Mouse (Mus musculus) heart, postnatal 25 days (tissue): ENCODE measurements around the gene Dnah7a. TPM values are rescaled to one million over a fixed set of nuclear protein-coding genes. Genes with fewer than 3 reads are reported as not detected.
"Not testable (repeated sequence)": the region's sequence is repeated elsewhere in the genome, so short reads cannot be mapped to it uniquely, and the experiment has no call there.

ENCODE experiments used
- DNase-seq: peaks from one replicate; pipeline ENCODE4 v3.0.0; 2022; ENCODE audit warnings: low spot score
- intact Hi-C: fragments of 180-260 bp; cut with DNase I; formaldehyde crosslinking; loops from one replicate; pipeline ENCODE4 v1.15.1; 2025
- total RNA-seq, 2 experiments: library from RNA; stranded (reverse); gene quantifications; 2 replicates each; pipeline ENCODE4 v1.2.3; 2021

Gene Dnah7a
- not detected for total RNA-seq

DNA sequence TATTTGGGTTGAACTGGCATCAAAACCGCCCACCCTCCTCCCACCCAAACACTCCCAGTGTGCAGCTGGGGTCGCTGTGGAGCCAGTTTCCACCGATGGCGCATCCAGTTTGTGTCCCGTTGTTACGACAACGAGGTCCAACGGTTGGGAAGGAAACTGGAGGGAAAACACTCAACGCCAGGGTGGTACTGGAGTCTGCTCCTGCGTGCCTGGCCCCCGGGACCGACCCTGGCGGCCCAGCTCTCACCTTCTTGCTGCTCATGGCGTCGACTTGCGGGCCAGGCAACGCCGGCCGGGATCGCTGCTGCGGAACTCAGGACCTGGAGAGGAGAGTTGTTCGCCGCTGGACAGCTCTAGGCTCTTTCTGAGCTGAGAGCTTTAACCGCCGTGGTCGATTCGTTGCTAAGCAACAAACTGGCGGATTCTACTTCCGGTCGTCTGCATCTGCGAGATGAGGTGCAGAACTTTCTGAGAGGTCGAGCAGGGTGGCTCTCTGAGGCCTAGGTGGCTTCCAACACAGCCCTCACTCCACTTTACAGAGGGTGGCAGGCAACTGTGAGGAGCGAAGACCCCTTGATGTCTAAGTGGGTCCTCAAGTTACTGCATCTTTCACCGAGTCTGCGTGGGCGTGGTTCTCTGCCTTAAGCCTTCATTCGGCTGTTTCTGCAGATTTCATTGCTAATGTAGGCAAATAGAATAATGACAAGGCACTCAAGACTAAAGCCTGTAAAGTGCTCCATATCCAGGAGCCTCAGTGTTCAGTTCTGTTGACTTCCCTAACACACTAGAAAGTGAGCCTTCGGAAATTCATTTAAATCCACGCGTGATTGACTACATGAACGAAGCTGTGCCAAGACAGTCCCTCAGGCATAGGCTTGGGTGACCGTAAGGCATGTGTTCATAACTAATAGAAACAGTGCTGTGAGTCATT is at the start of gene Dnah7a:
TSS of gene Dnah7a (minus strand) at position 354 of the 931 bp plus-strand sequence.
- DNase-seq, result peak; percentile 2
- intact Hi-C loops, result no loop called here

DNA sequence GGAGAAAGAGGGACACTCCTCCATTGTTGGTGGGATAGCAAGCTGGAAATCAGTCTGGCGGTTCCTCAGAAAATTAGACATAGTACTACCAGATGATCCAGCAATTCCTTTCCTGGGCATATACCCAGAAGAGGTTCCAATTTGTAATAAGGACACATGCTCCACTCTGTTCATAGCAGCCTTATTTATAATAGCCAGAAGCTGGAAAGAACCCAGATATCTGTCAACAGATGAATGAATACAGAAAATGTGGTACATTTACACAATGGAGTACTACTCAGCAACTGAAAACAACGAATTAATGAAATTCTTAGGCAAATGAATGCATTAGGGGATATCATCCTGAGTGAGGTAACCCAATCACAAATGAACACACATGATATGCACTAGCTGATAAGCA is 46.9 kb upstream of the Dnah7a start:
- intact Hi-C loops, DNase-seq: not testable (repeated sequence)

DNA sequence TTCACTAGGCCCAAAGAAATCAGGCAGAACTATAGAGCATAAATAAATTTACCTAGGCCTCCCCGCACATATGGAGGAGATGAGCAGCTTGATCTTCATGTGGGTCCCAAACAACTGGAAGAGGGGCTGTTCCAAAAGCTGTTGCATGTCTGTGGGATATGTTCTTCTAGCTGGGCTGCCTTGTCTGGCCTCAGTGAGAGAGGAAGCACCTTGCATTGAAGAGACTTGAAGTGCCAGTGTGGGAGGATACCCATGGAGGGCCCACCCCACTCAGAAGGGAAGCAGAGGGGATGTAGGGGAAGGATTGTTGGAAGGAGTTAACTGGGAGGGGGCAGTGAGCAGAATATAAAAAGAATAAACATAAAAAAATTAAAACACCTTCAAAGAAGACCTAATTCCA is 44.6 kb upstream of the Dnah7a start:
- DNase-seq, result no peak
- intact Hi-C loops, result no loop called here

DNA sequence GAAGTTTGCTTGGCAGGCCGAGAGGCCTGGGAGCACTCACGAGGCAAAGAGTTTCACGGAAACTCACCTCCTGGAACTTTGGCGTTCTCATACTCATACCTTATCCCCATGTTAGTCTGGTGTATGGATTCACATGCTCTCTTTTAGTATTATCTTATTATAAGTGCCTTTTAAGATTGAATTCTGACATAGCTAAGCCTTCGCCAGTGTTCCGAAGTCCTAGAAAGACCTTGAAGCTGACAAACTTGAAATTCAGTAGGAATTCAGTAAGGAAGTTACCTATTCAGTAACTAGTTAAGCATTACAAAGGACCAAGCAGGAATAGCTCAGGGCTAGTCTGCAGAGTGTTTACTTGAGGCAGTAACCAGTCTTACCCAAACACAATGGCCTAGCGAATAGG is 44.1 kb upstream of the Dnah7a start:
- DNase-seq, intact Hi-C loops: not testable (repeated sequence)

DNA sequence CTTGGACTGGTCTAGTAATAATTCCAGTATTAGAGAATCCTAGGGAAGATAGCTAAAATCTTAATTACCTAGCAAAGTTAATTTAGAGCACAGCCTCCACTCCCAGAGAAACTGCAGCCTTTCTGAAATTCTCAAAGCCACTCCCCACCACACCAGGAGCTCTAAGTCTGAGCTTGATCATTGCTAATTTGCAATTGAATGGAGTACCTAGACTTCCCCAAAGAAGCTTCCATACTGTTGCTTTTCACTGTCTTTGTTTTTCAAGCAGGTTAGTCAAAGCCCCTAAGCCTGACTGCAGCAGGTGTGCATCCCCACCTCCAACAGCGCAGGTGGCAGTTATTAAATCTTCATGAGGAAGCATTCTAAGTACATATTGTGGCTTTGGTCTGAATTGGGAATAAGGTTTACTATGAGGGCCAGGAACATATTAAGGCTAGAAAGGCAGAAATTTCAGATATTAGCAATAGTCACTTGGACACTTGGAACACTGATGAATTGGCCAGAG is 43.3 kb upstream of the Dnah7a start:
- intact Hi-C loops, DNase-seq: not testable (repeated sequence)

DNA sequence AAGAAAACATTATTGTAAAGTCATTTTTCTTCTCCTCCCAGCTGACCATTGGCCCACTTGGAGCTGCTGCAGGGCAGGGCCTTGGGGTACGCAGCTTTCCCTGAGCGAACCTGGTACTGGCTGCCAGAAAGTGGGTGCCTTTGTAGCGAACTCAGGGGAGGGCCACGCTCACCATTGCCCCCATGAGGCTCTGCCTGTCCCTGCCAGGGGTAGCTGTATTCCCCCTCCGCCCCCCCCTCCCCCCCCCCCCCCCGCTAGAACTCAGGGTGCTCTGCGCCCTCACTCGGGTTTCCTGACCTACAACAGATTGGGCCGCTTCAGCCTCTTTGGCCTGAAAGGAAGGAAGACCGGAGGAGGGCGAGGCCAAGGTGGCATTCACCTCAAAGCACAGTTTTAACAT is 42.0 kb upstream of the Dnah7a start:
- DNase-seq, result no peak
- intact Hi-C loops, result no loop called here

DNA sequence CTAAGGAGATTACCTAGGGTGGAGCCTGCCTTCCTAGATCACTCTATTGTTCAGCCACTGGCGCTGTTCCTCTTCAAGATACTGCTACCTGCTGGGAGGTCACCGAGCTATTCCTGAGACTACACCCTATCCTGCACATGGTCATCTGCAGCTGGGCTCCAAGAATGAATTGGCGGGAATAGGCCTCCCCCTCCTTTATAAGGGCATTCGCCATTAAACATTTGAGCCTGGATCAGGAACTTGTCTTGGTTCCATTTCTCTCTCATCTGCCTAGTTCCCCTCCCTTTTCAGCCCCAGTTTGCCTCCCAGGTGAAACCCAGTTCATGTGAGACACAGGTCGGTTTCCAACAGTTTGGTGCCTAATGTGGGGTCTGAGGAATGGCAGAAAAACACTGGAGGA is 39.4 kb upstream of the Dnah7a start:
- no peak for DNase-seq
- intact Hi-C loops, result no loop called here

DNA sequence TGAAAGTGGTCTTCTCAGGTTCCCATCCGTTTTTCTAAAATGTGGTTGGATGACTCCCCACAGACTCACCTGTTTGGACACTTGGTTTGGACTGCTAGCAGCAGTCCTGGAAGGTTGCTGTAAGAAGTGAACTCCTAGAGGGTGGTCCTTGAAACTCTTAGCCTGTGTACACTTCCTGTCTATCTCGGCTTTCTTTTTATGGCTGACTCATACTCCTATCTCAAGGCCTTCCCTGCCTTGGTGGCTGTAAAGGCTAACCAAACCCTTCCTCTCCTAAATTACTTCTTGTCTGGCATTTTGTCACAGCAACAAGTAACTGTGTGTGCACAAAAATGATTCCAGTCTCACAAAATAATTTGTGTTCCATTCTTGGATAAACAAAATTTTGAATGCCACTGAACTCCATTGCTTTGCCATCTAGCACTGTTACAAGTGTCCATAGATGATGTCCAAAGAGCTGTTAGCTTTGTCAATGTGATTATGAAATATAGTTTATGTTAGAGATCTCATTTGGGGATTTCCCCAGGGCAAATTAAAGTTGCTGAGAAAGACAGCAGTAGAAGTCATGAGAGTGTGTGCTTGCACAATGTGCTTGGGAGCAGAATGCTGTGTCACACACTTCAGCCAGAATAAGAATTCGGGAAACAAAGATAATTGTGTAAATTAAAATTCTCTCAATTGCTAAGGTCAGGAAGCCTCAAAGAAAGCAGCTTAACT is 35.3 kb upstream of the Dnah7a start:
- DNase-seq, result no peak

DNA sequence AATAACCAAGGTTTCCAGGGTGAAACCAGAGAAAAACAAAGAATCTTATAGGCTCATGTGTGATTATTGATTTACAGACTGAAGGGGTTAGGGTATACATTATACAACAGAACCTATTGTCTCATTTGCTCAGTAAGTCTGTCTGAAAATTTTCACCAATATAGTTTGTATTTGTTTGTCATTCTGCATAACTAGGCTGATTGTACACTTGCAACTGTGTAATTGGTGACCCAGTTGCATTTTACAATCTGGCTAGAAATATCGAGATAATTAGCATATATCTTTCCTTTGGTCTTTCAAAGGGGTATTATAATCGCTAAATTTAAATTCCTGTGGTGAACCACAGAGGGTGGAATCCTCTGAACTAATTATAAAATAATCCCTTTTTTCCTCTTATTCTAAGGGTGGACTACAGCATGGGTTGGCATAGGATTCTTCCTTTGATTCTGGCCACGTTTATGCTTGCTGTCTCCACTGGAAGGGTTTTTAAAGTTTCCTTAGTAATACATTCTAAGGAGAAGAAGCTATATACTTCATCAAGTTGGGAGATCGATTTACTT is 34.3 kb upstream of the Dnah7a start:
- intact Hi-C loops, result no loop called here
- no peak for DNase-seq

More for the DNA sequence above, 35.3 kb upstream of the Dnah7a start:
- intact Hi-C loops, result no loop called here

DNA sequence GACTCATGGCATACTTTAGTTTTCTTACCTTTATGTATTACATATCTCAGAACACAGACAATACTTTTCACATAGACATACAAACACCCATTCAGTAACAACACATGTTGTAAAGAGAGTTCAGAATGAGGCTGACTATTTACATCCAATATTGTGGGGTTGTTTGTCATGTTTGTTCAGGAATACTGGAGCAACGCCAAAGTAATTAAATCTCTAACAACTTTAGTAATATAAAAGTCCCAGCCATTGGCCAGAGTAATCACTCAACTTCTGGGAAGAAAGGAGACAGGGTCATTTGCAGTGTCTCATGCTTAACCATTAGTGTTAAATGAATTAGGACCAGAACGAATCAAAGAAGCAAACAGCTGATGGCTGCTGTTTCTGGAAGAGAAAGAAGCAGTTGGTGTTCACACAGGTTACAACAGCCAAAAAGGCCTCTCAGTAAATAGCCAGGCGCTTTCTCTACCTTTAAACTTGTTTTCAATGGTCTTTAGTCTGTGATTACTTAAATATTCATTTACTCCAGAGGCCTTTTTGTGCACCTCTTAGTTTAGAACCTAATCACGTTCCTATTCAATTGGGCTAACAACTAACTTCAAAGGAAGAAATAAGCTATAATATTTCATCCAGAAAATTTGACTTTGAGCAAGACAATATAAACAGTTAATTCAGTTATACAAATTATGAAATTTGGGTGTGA is 33.6 kb upstream of the Dnah7a start:
- intact Hi-C loops, DNase-seq: not testable (repeated sequence)

DNA sequence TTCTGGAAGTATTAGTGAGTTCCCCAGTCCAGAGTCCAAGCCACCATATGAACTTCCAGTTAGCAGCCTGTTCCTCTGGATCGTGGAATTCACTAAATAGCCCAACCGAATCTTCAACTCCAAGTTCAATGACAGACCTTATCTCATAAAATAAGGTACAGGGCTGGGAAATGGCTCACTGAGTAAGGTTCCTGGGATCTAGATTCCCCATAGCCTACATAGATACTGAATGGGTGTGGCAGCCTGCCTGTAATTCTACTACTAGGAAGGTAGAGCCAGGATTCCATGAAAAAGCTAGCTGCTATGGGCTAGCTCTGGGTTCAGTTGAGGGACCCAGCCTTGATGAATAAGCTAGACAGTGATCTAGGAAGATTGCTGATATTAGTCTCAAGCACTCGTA is 30.0 kb upstream of the Dnah7a start:
- DNase-seq, result no peak
- intact Hi-C loops, result no loop called here

DNA sequence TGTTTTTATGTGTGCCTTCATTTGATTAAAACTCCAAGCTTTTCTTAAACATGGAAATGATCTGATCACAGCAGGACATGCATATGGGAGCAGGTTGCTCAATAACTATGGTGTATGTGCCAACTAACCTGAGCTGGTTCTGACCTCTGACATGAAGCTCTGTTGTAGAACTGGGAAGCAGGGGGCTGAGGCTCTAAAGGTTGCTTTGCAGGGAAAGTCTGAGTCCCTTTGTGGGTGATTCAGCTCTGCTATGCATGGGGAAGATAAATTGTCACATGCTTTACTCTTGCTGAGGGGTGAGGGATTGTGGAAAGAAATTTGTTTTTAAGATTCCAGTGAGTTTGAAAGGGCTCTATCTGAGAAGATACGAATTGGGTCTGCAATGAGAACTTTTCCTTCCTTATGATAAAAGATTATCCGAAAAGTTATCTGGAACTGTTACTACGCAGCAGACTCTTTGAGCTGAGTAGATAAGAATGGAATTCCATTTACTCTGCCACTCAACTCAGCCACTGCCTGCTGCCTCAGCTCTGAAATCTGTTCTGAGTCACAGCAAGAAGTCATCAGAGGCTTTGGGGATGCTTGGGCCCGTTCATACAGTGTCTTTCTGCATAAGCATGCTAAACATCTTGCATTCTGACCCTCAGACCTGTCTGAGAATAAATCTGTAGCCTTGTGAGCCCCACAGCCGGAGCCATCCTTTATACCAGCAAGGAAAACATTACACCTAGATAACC is 22.1 kb upstream of the Dnah7a start:
- intact Hi-C loops, result no loop called here
- no peak for DNase-seq

DNA sequence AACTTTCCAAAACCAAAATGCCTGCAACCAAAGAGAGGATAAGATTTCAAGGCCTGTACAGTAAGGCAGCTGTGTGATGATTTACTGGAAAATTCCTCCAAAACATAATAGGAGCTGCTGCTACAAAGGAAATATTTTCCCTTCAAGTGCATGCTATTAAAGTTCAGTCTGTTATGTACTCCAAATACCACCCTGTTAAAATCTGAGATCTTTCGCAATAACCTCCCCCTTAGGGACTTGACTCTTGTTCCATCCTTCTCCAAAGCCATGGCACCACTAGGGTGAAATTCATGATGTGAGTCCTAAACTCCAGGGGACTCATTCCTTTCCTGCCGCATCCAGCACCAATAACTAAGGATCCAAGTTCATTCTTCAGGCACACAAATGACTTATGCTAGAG is 20.3 kb upstream of the Dnah7a start:
- intact Hi-C loops, result no loop called here
- DNase-seq, result no peak

DNA sequence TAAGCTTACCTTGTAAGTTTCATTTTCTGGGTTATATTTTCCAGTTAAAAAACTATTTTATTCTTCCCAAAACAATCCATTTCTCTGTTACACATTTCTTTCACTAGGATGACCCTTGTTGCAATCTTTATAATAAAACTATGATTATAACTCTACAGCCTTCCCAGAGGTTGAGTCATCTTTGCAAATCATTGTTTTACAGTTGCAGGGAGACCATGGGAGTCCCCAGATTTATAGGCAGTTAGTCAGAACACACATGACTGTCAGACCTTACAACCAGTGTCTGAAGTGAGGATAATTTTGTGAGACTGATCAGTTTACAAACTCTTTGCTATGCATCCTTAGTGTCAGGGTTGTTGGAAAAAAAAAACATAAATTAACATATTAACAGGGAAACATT is 14.8 kb upstream of the Dnah7a start:
- no peak for DNase-seq
- intact Hi-C loops, result no loop called here

DNA sequence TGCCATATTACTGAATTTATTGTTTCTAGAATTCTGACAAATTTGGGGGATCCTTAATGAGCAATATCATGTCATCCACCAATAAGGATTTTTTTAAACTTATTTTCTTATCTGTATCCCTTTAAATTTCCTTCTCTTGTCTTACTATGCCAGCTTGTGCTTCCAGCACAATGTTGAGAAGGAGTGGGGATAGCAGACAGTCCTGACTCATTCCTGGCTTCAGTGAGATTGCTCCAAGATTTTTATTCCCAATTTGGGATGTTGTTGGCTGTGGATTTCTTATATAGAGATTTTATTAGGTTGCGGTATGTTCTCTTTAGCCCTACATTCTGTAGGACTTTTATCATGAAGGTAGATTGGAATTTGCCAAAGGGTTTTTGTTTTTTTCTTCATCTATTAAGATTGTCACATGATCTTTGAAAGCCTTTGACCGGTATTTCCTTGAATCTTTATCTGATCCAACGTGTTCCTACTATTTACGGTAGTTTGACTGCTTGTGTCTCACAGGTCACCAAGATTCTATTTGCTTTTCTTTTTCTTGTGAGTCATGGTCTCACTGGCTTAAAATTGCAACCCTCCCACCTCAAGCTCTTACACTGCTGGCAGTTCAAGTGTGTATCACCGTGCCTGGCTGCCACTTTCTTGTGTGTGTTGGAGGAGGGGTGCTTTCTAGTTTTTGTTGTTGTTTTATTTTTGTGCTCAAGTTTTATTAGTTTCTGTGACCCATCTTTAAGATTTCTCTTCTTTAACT is 14.2 kb upstream of the Dnah7a start:
- intact Hi-C loops, result no loop called here
- DNase-seq, result no peak

DNA sequence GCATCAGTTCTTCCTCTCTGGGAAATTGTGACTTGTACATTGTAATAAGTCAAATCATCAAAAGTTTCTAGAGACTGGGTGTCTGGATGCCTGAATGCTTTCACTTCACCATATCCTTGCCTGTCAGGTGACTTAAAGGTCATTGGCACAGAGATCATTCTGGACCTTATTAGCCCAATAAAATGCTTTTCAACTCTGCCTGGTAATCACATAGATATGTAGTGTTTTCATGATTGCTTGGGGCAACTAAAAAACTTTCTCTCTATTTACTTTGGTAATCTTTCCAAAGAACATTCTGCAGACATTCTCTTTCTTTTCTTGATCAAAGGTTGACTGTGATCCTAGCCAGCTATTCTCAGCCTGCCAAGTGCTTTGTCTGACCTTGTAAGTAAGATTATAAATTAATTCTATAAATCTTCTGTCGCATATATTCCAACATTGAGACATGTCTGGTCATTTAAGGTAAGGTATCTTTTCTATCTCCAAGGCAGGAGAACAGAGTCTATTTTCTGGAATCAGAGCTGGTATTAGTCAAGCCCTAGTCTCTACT is 9.5 kb upstream of the Dnah7a start:
- intact Hi-C loops, result loop anchor here (2.0 kb wide), 1 partner anchor 175 kb away; no protein-coding TSS in a partner anchor
- DNase-seq, result no peak

DNA sequence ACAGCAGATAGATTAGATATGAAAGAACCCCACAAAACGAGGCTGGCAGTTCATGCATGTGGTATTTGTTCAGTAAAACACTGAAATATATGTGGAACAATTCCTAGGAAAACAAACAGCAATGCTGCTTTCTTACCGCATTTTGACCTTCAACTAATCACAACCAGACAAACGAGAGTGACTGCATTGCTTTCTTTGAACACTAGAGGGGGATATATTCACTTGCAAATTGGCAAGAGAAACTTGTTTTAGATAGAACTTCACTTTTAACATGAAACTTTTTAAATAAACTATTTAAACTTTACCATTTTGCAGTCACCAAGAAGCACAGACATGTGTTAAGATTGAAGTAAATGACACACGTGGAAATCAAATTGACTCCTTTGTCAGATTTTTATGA is 8.9 kb upstream of the Dnah7a start:
- intact Hi-C loops, result loop anchor here (2.0 kb wide), 1 partner anchor 175 kb away; no protein-coding TSS in a partner anchor
- no peak for DNase-seq

DNA sequence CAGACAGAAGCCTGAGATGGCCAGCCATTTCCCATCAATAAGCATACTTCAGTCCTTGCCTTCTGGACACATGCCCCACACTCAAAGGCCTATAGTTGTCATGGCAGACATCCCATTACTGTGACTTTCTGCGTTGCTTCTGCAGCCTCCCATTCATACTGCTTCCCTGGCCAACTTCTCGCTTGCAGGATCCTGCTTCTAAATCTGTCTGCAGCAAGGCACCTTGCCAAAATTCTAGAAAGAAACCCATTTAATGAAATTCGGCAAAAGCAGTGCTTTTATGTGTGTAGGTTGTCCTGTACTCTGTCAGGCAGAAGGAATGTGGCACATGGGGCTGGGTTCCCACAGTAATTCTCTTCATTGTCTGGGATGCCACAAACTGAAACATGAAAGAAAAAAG is 6.8 kb upstream of the Dnah7a start:
- intact Hi-C loops, result loop anchor here (5.0 kb wide), 1 partner anchor 669 kb away; no protein-coding TSS in a partner anchor
- not testable (repeated sequence) for DNase-seq
